Mouse (Mus musculus): ENCODE results near the gene Olfr1291-ps1.

GRCm38 (mm10) chr2:111448842-111449241 lies 48.1 kb upstream of the Olfr1291-ps1 start, which contains the start of gene Olfr1287:
- no peak for TF ChIP-seq TAL1 (IDR thresholded peaks at IDR 0.05; ENCODE audit: low read length)
- TF ChIP-seq GATA1 (IDR thresholded peaks at IDR 0.05; ENCODE audit: low read length), result no peak

Data from erythroblast, embryonic 14.5 days (primary cell).